Mouse (Mus musculus): Measurements from ENCODE around the gene Cntnap2. TPM values are rescaled to one million over a fixed set of nuclear protein-coding genes. Genes with fewer than 3 reads are reported as not detected.
"Not testable (repeated sequence)": the region's sequence is repeated elsewhere in the genome, so short reads cannot be mapped to it uniquely, and the experiment has no call there.

Cntnap2 gene
- polyA plus RNA-seq, 1 experiment from 2014 or later = 56.3 TPM

DNA sequence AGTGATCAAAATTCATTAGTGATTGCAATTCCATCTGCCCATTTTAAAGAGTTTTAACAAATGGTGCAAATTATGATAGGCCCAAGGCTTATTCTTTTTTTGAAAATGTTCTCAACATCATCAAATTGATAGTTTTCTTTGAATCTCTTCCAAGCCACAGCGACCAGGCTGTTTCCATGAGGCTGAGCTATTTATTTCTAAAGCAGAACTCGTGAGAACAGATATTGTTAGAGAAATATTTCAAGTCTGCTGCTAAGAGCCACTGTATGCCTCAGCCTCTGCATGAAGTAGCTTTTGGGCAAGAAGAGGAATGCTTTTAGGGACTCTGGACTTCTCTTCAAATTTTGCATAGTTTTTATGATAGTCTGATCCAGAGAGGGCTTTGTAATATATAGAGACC lies 1972.2 kb downstream of the Cntnap2 start:
- Histone ChIP-seq H3K4me3 (replicated peaks) (no peak overlapping the region), H3K9me3 (replicated peaks) (no peaks in the 10 kb centered on the region), H3K27me3 (replicated peaks) (no peaks in the 10 kb centered on the region), H3K9ac (replicated peaks) (no peak overlapping the region), H3K27ac (replicated peaks) (no peak overlapping the region), H3K36me3 (no peaks in the 10 kb centered on the region), H3K4me2 (no peak overlapping the region), H3K4me1 (no peaks in the 10 kb centered on the region)
- no peak for ATAC-seq (ENCODE audit: low FRiP score)
- 71% methylated on average over 2 of the region's 2 CpGs for WGBS

DNA sequence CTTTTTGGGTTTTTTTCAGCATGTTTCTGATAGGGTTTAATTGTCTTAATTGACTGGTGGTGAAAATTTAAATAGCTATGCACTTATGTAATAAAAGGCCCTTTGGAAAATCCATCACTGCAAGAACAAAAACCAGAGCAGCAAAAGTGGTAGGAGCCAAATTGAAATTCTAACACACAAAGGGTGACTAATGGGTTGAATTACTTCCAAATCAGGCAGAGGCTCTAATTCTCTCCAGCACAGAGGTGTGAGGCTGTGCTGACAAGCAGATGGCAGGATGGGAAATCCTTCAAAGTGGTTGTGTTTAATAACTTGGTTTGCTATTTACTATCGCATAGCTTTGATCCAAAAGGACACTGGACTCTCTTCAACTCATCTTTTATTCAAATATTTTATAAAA lies 1983.4 kb downstream of the Cntnap2 start:
- WGBS = 64% methylated on average over 1 of the region's 1 CpGs
- H3K4me3 ChIP-seq (replicated peaks) = no peak overlapping the region
- H3K27me3 ChIP-seq (replicated peaks) = no peaks in the 10 kb centered on the region
- no peaks in the 10 kb centered on the region for H3K36me3 ChIP-seq
- H3K9ac ChIP-seq (replicated peaks) = no peak overlapping the region
- H3K4me1 ChIP-seq = peaks cover 3% of the 10 kb centered on the region; the same call in 1 of the 2 replicates
- no peak overlapping the region for H3K4me2 ChIP-seq
- no peak for ATAC-seq (ENCODE audit: low FRiP score)
- no peak overlapping the region for H3K27ac ChIP-seq (replicated peaks)
- no peaks in the 10 kb centered on the region for H3K9me3 ChIP-seq (replicated peaks)

DNA sequence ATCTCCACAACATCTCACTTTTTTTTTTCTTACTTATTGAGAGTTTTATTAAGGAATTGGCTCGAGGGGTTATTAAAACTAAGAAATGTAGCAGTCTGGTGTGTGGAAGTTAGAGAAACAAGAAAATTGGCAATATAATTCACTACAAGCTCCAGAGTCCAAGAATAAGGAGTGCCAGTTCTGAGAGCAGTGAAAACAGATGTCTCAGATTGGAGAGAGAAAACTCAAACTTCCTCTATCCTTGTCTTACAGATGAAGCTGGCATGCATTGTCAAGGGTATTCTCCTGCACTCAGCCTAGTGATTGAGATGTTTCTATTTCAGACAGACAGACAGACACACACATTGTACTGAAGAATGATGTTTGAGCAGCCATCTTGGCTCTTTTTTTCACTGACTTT lies 1984.4 kb downstream of the Cntnap2 start:
- H3K27me3 ChIP-seq (replicated peaks) = no peaks in the 10 kb centered on the region
- no peak overlapping the region for H3K4me3 ChIP-seq (replicated peaks)
- H3K36me3 ChIP-seq = no peaks in the 10 kb centered on the region
- H3K9ac ChIP-seq (replicated peaks) = no peak overlapping the region
- ATAC-seq (ENCODE audit: low FRiP score) = no peak
- H3K4me1 ChIP-seq = peaks cover 3% of the 10 kb centered on the region; the same call in 1 of the 2 replicates
- no peak overlapping the region for H3K4me2 ChIP-seq
- 90% methylated on average over 1 of the region's 1 CpGs for WGBS
- no peak overlapping the region for H3K27ac ChIP-seq (replicated peaks)
- H3K9me3 ChIP-seq (replicated peaks) = no peaks in the 10 kb centered on the region

DNA sequence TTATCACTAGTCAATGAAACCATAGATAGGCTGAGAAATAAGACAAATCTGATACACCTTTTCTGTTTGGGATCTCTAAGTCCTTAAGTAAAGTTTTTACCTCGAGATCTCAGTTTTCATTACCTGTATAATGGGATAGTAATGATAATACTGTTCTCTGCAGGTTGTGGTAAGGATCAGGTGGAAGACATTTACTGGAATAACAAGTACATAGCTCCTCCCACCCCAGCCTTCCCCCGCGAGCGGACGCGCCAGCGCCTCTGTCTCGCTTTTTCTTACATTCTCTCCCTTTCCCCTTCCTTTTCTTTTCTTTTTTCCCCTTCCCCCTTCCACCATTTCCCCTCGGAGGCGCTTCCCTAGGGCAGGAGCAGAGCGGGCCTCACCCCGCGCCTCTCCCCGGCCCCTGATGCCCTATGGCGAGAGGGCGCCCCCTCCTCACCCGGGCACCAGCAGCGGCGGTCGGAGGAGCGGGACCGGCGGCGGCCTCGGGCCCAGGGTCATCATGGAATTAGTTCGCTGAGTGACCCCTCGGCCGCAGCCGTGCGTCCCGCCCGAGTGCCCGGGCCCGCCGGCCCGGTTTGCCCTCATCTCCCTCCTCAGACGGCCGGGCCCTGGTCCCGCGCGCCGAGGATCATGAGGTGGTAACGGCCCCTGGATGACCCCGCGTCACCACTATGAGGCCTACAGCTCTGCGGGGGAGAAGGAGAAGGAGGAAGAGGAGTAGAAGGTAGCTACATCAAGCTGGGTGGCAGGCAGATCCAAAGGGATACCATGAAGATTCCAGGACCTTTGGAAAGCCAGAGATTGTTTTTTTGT lies 1985.4 kb downstream of the Cntnap2 start:
- H3K27me3 ChIP-seq (replicated peaks) = no peaks in the 10 kb centered on the region
- H3K27ac ChIP-seq (replicated peaks) = no peak overlapping the region
- WGBS = 5% methylated on average over 46 of the region's 46 CpGs
- peak overlapping the region; percentile 63 for H3K4me2 ChIP-seq
- peak overlapping the region; percentile 34; the same call in 1 of the 2 replicates for H3K9ac ChIP-seq (replicated peaks)
- peaks cover 3% of the 10 kb centered on the region; the same call in 1 of the 2 replicates for H3K4me1 ChIP-seq
- ATAC-seq (ENCODE audit: low FRiP score) = peak; percentile 62
- H3K36me3 ChIP-seq = no peaks in the 10 kb centered on the region
- H3K9me3 ChIP-seq (replicated peaks) = no peaks in the 10 kb centered on the region
- H3K4me3 ChIP-seq (replicated peaks) = peak overlapping the region; percentile 44

DNA sequence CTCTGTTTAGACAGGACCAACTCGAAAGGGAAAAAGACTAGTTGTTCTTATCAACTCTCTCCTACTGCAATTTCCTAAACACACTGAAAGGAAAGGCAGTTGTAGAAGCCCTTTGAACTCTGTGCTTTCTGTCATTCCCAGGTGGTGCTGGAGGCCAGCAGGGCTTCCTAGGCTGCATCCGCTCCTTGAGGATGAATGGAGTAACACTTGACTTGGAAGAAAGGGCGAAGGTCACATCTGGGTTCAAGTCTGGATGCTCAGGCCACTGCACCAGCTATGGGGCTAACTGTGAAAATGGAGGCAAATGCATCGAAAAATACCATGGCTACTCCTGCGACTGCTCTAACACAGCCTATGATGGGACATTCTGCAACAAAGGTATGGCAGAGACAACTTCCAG lies 1989.9 kb downstream of the Cntnap2 start:
- Histone ChIP-seq H3K9ac (replicated peaks) (no peak overlapping the region), H3K27me3 (replicated peaks) (no peaks in the 10 kb centered on the region), H3K4me2 (no peak overlapping the region), H3K4me1 (peaks cover 8% of the 10 kb centered on the region; the same call in 1 of the 2 replicates), H3K27ac (replicated peaks) (no peak overlapping the region), H3K9me3 (replicated peaks) (no peaks in the 10 kb centered on the region), H3K36me3 (no peaks in the 10 kb centered on the region), H3K4me3 (replicated peaks) (no peak overlapping the region)
- no peak for ATAC-seq (ENCODE audit: low FRiP score)
- 80% methylated on average over 5 of the region's 5 CpGs for WGBS

DNA sequence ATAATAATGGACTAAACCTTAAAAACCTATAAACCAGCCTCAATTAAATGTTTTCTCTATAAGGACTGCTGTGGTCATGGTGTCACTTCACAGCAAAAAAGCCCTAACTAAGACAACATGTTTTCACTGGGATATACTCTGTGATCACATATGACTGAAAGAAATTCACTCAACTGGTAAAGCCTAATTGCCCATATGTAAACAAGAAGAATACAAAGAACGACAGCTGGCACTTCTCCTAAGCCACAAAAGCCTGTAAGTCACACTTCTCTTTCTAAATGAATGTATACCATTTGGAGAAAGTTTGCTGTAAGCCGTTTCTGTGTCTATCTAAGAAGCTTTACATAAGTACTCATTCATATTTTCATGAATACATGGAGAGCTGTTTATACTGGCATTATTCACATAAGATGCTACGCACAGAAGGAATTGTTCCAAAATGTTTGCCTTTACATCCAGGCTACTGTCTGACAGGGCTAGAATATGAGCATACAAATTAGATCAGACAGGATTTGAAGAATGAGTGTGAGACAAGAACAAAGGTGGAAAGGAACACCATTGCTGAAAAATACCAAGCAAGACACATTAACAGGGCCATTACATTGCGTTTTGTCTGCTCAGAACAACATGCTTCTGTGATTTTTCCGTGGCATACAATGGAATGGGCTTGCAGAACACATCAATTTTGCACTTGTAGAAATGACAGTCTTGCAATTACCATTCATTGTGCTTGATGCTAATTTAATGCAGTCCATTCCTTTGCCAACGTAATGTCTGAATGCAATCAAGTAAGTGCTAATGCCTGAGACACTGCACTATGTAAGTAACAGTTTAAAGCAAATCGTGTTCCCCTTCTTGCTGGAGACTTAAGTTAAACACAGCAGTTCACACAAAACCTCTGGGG lies 1991.4 kb downstream of the Cntnap2 start:
- Histone ChIP-seq H3K4me2 (no peak overlapping the region), H3K9ac (replicated peaks) (no peak overlapping the region), H3K27ac (replicated peaks) (no peak overlapping the region), H3K9me3 (replicated peaks) (no peaks in the 10 kb centered on the region), H3K36me3 (no peaks in the 10 kb centered on the region), H3K4me3 (replicated peaks) (no peak overlapping the region), H3K27me3 (replicated peaks) (no peaks in the 10 kb centered on the region), H3K4me1 (0 out of 2 replicates have a peak, but pooled peaks cover 5% of the 10 kb centered on the region)
- 41% methylated on average over 7 of the region's 7 CpGs for WGBS
- no peak for ATAC-seq (ENCODE audit: low FRiP score)

DNA sequence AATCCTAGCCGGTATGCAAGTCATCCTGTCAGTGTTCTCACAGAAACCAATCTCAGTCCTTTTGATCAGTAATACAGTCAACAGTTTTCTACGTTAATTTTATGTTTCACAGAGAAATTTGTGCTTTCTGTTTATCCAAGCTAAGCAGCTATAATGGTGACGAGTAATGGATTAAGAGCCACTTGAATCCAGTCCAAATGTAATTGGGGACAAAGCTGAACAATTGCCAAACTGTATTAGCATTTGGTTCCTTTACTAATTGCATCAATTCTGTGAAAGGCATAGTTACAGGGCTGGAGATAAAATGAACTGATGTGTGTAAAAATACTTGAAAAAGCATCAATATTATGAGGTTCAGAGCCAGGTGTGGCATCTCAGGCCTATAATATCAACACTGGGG lies 2002.2 kb downstream of the Cntnap2 start:
- H3K27me3 ChIP-seq (replicated peaks) = no peaks in the 10 kb centered on the region
- H3K27ac ChIP-seq (replicated peaks) = no peak overlapping the region
- no peaks in the 10 kb centered on the region for H3K9me3 ChIP-seq (replicated peaks)
- H3K9ac ChIP-seq (replicated peaks) = no peak overlapping the region
- H3K4me1 ChIP-seq = no peaks in the 10 kb centered on the region
- 65% methylated on average over 3 of the region's 3 CpGs for WGBS
- ATAC-seq (ENCODE audit: low FRiP score) = no peak
- no peak overlapping the region for H3K4me2 ChIP-seq
- no peak overlapping the region for H3K4me3 ChIP-seq (replicated peaks)
- no peaks in the 10 kb centered on the region for H3K36me3 ChIP-seq

DNA sequence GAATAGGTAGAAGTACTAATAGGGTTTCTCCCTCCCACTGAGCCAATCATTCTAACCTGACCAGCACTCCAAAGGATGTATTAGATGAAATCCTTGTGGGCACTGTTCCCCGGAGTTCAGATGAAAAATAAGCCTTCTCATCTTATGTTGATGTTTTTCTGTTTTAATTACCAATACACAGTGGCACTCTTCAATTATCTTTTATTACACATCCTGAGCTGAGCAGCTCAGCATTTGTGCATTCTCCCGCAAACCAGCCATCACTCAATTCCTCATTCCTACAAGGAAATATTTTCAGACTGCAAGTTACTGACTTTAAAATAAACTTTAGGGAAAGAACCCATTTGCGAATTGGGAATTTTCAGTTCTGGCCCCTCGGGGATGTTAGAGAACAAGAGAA lies 2030.8 kb downstream of the Cntnap2 start:
- no peaks in the 10 kb centered on the region for H3K36me3 ChIP-seq
- H3K27me3 ChIP-seq (replicated peaks) = no peaks in the 10 kb centered on the region
- H3K4me2 ChIP-seq = no peak overlapping the region
- no peak overlapping the region for H3K4me3 ChIP-seq (replicated peaks)
- H3K4me1 ChIP-seq = 0 out of 2 replicates have a peak, but pooled peaks cover 5% of the 10 kb centered on the region
- no peaks in the 10 kb centered on the region for H3K9me3 ChIP-seq (replicated peaks)
- H3K27ac ChIP-seq (replicated peaks) = no peak overlapping the region
- ATAC-seq (ENCODE audit: low FRiP score) = peak; percentile 74; the same call in 1 of the 2 replicates
- H3K9ac ChIP-seq (replicated peaks) = no peak overlapping the region
- WGBS = 56% methylated on average over 4 of the region's 4 CpGs

DNA sequence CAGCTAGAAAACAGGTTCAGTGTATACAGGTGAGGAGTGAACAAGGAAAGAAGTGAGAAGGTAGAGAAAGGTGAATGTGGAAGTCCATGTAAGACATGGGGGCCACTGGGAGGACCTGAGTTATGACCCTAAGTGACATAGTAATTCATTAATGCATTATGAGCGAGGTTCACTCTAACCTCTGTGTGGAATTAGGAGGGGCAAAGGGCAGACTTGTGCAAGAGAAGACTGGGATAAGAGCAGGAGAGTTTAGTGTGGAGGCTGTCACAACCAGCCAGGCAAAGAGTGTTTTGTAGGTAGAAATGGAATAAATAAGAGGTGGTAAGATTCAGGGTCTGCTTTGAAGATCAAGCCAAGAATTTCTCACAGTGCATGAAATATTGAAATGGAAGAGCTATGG lies 2045.8 kb downstream of the Cntnap2 start:
- no peaks in the 10 kb centered on the region for H3K36me3 ChIP-seq
- ATAC-seq (ENCODE audit: low FRiP score) = no peak
- H3K9ac ChIP-seq (replicated peaks) = no peak overlapping the region
- no peaks in the 10 kb centered on the region for H3K27me3 ChIP-seq (replicated peaks)
- H3K4me3 ChIP-seq (replicated peaks) = no peak overlapping the region
- H3K4me2 ChIP-seq = no peak overlapping the region
- WGBS = 70% methylated on average over 1 of the region's 1 CpGs
- no peaks in the 10 kb centered on the region for H3K9me3 ChIP-seq (replicated peaks)
- no peaks in the 10 kb centered on the region for H3K4me1 ChIP-seq
- H3K27ac ChIP-seq (replicated peaks) = no peak overlapping the region

DNA sequence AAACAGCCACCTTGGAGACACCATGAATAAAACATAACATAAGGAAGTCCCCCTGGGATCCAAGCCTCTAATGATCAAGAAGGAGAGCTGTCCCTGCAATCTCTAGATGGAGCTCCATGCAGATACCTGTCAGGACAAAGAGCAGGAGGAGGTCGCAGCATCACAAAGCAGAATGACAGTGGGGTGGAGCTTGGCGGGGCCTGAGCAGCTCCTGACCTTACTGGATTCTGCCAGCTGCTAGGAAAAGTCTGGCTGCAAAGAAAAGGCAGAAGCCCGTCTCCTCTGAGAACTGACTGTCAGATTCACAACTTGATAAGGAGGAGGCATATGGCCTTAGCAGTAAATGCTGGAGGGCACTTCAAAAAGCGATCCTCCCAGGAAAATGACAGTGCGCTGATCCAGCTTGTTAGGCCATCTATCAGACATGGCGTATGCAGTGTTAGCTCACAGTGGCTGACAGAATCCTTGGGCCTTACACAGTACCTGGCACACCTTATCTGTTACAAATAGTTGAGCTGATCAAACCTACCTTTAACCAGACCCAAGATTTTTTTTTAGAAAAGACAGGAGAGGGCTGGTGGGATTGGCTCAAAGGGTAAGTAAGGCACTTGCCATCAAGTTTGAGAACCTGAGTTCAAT lies 2050.5 kb downstream of the Cntnap2 start:
- no peak for ATAC-seq (ENCODE audit: low FRiP score)
- no peak overlapping the region for H3K9ac ChIP-seq (replicated peaks)
- H3K27ac ChIP-seq (replicated peaks) = no peak overlapping the region
- no peak overlapping the region for H3K4me3 ChIP-seq (replicated peaks)
- no peaks in the 10 kb centered on the region for H3K27me3 ChIP-seq (replicated peaks)
- H3K4me1 ChIP-seq = no peaks in the 10 kb centered on the region
- H3K4me2 ChIP-seq = no peak overlapping the region
- WGBS = 35% methylated on average over 6 of the region's 6 CpGs
- H3K9me3 ChIP-seq (replicated peaks) = no peaks in the 10 kb centered on the region
- no peaks in the 10 kb centered on the region for H3K36me3 ChIP-seq

DNA sequence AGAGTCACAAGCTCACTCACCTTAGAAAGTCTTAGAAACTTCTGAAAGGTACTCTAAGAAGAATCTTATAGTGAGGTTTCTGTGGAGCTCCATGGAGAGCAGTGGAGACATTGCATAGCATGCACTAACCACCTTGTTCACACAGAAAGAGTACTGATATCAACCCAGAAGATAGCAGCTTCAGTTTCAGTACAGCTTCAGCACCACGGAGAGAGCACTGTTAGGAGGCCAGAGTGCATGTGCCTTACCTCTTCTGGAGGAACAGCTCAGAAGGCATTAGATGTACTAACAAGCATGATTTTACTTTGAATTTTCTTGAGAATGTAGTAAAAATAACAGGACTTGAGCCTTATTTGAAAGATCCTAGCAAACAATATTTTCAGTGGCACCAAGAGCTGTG lies 2074.9 kb downstream of the Cntnap2 start:
- not testable (repeated sequence) for H3K27ac ChIP-seq (replicated peaks); H3K4me2 ChIP-seq; H3K9me3 ChIP-seq (replicated peaks); H3K36me3 ChIP-seq; H3K4me1 ChIP-seq; H3K4me3 ChIP-seq (replicated peaks); ATAC-seq (ENCODE audit: low FRiP score); H3K9ac ChIP-seq (replicated peaks); H3K27me3 ChIP-seq (replicated peaks)
- WGBS = no CpG with 5 or more reads among the region's 1 CpGs

Data from neural tube, embryonic 15.5 days (tissue).